Mouse (Mus musculus) heart, postnatal 0 days (tissue): ENCODE measurements around the gene Bcat1. TPM values are rescaled to one million over a fixed set of nuclear protein-coding genes. Genes with fewer than 3 reads are reported as not detected.
A peak's percentile ranks its signal among the peaks of the same experiment; 100 is the strongest.

Source experiments
- ATAC-seq: fragments of 200-750 bp; cut with Nextera tagmentation; 2 replicates; pipeline ENCODE4 v1.8.0; 2017; ENCODE audit warnings: low read depth, moderate number of reproducible peaks, moderate library complexity; ENCODE audit not compliant: insufficient read depth
- DNase-seq: peaks from one replicate; pipeline ENCODE4 v3.0.0-alpha.2; 2016; ENCODE audit warnings: low spot score
- H3K27ac ChIP-seq: fragments of 300-500 bp; sonication (generic); 2 replicates; pipeline ENCODE4 v1.5.1; 2014; ENCODE audit warnings: low read depth, mild to moderate bottlenecking
- H3K27me3 ChIP-seq: fragments of 300-500 bp; sonication (generic); 2 replicates; pipeline ENCODE4 v1.6.1; 2014; ENCODE audit warnings: low read length, mixed read lengths; ENCODE audit not compliant: control insufficient read depth, insufficient read depth
- H3K36me3 ChIP-seq: fragments of 300-500 bp; sonication (generic); replicated peaks from 2 replicates; pipeline ENCODE4 v1.6.1; 2014; ENCODE audit warnings: low read length, mixed read lengths; ENCODE audit not compliant: control insufficient read depth, insufficient read depth
- H3K4me1 ChIP-seq: fragments of 300-500 bp; sonication (generic); 2 replicates; pipeline ENCODE4 v1.6.1; 2014; ENCODE audit warnings: antibody characterized with exemption; ENCODE audit not compliant: control insufficient read depth, insufficient read depth
- H3K4me2 ChIP-seq: fragments of 300-500 bp; sonication (generic); 2 replicates; pipeline ENCODE4 v1.6.1; 2014; ENCODE audit warnings: low read depth, mild to moderate bottlenecking, low read length, moderate library complexity
- H3K4me3 ChIP-seq: fragments of 300-500 bp; sonication (generic); 2 replicates; pipeline ENCODE4 v1.5.1; 2014; ENCODE audit warnings: low read depth, low read length
- H3K9ac ChIP-seq: fragments of 300-500 bp; sonication (generic); replicated peaks from 2 replicates; pipeline ENCODE4 v1.6.1; 2014; ENCODE audit warnings: low read depth, low read length, mixed read lengths
- H3K9me3 ChIP-seq: fragments of 300-500 bp; sonication (generic); replicated peaks from 2 replicates; pipeline ENCODE4 v1.6.1; 2016; ENCODE audit warnings: low read length; ENCODE audit not compliant: control insufficient read depth
- CTCF ChIP-seq: IDR thresholded peaks from 2 replicates; pipeline ENCODE4 v1.5.1; 2016; ENCODE audit warnings: antibody characterized with exemption, control low read depth, low read depth
- EP300 ChIP-seq: IDR thresholded peaks from 2 replicates; pipeline ENCODE4 v1.6.1; 2016; ENCODE audit warnings: antibody characterized with exemption, low read depth
- WGBS: fragments of 180-500 bp; shearing (Covaris S2); extraction: QIAGEN DNeasy Blood & Tissue Kit; methylation state at CpG from one replicate; pipeline ENCODE4 v1.1.7; 2014; 5-methylcytosine and 5-hydroxymethylcytosine counted together
- polyA plus RNA-seq: library from polyadenylated mRNA; unstranded; fragments of >200 nt; fragmentation: Nextera tagmentation; extraction: Ambion mirVana; gene quantifications from 2 replicates; pipeline ENCODE4 v1.2.1, GENCODE M21; 2015
- total RNA-seq: library from RNA; depleted of rRNA; stranded (reverse); fragments of >200 nt; gene quantifications from 2 replicates; pipeline ENCODE4 v1.2.3, GENCODE M21; 2014; ENCODE audit warnings: low replicate concordance; rRNA removed

The Bcat1 gene
- total RNA-seq (2.6 and 4.6 TPM in 2 replicates), polyA plus RNA-seq (0.94 and 1.7 TPM in 2 replicates)

DNA sequence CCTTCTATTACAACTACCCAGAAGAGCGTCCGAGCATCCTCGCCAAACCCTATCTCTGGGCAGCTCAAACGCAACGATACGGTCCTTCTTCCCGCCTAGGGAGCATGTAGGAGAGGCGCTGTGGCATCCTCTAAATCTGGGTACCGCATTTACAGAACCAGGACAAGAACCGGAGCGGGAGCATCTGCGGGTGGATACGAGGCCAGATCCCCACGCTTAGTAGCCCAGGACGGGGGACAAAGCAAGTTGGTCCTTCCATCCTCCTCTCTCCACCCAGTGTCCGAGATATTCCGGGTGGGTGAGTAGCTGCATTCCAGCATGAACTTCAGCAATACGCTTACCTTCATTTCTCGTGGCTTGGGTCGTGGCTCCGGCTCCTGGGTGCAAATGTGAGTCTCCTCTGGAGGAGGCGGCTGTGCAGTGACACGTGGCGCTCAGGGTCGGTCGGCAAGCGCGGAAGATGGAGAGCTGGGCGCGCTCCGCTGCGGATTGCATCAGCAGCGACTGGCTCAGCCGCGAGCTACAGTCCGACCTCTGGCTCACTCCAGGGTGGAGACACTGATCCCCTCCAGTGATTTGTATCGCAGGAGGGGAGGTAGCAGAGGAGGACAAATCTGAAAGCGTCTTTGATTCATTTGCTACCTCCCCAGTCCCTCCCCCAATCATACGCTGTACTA, at the start of gene Bcat1:
TSS of gene Bcat1 (minus strand) at position 637 of the 677 bp plus-strand sequence.
- TF ChIP-seq CTCF (no peak), EP300 (no peak)
- H3K36me3 ChIP-seq, result no peaks in the 10 kb centered on the region
- H3K4me2 ChIP-seq, result peak within 1 kb of the TSS; percentile 65
- H3K27ac ChIP-seq, result no peak within 1 kb of the TSS
- WGBS, result under 1% methylated on average over 39 of the region's 39 CpGs
- peaks cover 9% of the 10 kb centered on the region; the same call in 1 of the 2 replicates for H3K4me1 ChIP-seq
- no peaks in the 10 kb centered on the region for H3K9me3 ChIP-seq
- no peak for DNase-seq
- H3K9ac ChIP-seq, result 0 out of 2 replicates have a peak within 1 kb of the TSS, but pooled peaks have one; percentile 22
- no peak; the same call in 1 of the 2 replicates for ATAC-seq
- H3K27me3 ChIP-seq, result peaks cover 39% of the 10 kb centered on the region
- H3K4me3 ChIP-seq, result peak within 1 kb of the TSS; percentile 41

DNA sequence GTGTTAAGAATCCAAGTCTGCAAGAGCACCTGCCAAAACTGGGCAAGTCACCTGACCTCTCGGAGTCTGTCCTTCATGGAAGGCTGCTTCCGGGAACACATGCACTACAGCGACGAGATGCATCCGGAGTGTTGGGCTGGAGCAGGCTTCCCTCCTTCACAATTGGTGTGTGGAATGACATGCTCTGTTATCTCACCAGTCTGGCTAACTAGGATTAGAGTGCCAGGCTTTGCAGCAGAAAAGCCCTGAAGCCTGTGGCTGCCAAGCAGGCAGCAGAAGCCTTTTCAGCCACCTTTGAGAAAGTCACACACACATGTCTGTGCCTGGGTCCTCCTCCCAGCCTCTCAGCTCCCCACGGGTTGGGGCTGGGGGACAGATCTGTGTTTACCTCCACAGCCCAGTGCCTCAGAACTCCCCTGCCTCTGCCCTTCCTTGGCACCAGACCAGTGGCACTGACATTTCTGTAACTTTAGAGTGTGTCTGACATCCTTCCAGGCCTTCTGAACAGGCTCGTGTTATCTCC, 49.7 kb upstream of the Bcat1 start:
- peaks cover 29% of the 10 kb centered on the region for H3K4me1 ChIP-seq
- DNase-seq (peak; percentile 71), ATAC-seq (peak; percentile 87)
- 21% methylated on average over 7 of the region's 7 CpGs for WGBS
- peak overlapping the region; percentile 91 for H3K27ac ChIP-seq
- no peaks in the 10 kb centered on the region for H3K27me3 ChIP-seq
- 0 out of 2 replicates have a peak, but pooled peaks cover 3% of the 10 kb centered on the region for H3K9me3 ChIP-seq
- 0 out of 2 replicates have a peak overlapping the region, but pooled peaks have one; percentile 10 for H3K9ac ChIP-seq
- peak overlapping the region; percentile 5; the same call in 1 of the 2 replicates for H3K4me2 ChIP-seq
- H3K36me3 ChIP-seq, result no peaks in the 10 kb centered on the region
- TF ChIP-seq CTCF, result no peak
- TF ChIP-seq EP300, result peak; percentile 63; the same call in 1 of the 2 replicates
- no peak overlapping the region for H3K4me3 ChIP-seq

DNA sequence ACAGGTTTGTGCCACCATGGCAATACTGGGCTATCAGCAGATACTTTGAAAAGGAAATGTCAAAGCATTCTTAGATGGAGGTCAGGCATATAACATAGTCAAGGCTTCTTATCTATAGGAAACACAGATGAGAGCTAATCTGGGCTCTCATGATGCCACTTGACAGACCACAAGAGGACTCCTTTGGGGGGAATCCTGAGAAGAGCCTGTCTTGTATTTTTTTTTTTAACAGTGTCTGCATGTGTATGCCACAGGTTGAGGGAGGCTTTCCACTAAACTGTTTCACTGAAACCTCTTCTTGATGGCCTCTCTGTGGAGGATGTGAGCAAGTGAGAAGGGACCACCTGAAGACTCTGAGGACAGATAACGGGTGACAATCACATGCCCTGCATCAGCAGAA, 48.6 kb upstream of the Bcat1 start:
- H3K4me1 ChIP-seq, result peaks cover 39% of the 10 kb centered on the region
- H3K27me3 ChIP-seq, result no peaks in the 10 kb centered on the region
- WGBS, result 76% methylated on average over 1 of the region's 1 CpGs
- H3K36me3 ChIP-seq, result no peaks in the 10 kb centered on the region
- DNase-seq, result no peak
- no peak overlapping the region for H3K9ac ChIP-seq
- H3K27ac ChIP-seq, result peak overlapping the region; percentile 91
- H3K9me3 ChIP-seq, result 0 out of 2 replicates have a peak, but pooled peaks cover 3% of the 10 kb centered on the region
- ATAC-seq, result no peak
- TF ChIP-seq CTCF (no peak), EP300 (no peak)
- no peak overlapping the region for H3K4me2 ChIP-seq
- no peak overlapping the region for H3K4me3 ChIP-seq

DNA sequence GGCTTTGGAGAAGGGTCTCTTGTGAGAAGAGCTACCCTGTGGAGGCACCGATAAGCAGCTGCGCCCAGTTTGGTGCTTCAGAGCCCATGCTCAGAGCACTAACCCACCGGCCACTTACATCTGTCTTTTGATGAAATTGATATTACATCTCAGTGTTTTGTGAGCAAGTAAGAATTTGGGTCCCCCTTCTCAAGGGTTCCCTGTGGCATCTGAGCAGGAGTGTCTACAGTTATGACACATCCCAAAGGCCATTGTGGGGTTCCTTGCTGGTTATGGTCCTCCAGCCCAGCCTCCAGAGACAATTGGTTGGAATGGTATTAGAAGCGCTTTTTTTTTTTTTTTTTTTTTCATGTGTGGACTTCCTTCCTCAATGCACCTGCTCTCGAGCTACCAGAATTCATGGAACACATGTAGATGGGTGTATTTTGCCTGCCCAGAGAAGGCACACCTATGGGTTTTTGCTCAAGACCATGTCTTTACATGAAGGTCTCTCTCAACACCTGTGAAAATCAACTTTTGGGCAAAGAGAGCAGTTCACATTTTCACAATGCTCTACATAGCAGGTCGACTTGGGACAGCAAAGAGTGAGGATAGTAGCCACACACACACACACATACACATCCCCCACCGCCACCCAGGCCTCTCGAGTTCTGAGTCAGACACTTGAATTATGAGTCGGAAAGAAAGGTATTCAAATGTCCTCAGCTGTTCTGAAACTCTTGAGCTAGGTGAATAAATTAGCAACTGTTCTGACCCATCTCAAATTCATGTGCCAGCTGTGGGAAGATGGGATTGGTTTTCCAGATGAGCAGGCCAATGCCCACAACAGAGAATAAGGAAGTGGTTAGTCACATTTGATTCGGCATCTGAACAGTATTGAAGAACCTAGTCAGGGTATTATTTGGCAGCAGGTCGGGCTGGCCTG, 47.4 kb upstream of the Bcat1 start:
- Histone ChIP-seq H3K4me3 (peak overlapping the region; percentile 25; the same call in 1 of the 2 replicates), H3K9ac (no peak overlapping the region), H3K4me2 (peak overlapping the region; percentile 4; the same call in 1 of the 2 replicates), H3K27me3 (no peaks in the 10 kb centered on the region), H3K9me3 (0 out of 2 replicates have a peak, but pooled peaks cover 3% of the 10 kb centered on the region), H3K27ac (no peak overlapping the region), H3K4me1 (peaks cover 41% of the 10 kb centered on the region), H3K36me3 (no peaks in the 10 kb centered on the region)
- DNase-seq, result no peak
- no peak for ATAC-seq
- TF ChIP-seq CTCF (no peak), EP300 (no peak)
- WGBS, result 74% methylated on average over 11 of the region's 11 CpGs

DNA sequence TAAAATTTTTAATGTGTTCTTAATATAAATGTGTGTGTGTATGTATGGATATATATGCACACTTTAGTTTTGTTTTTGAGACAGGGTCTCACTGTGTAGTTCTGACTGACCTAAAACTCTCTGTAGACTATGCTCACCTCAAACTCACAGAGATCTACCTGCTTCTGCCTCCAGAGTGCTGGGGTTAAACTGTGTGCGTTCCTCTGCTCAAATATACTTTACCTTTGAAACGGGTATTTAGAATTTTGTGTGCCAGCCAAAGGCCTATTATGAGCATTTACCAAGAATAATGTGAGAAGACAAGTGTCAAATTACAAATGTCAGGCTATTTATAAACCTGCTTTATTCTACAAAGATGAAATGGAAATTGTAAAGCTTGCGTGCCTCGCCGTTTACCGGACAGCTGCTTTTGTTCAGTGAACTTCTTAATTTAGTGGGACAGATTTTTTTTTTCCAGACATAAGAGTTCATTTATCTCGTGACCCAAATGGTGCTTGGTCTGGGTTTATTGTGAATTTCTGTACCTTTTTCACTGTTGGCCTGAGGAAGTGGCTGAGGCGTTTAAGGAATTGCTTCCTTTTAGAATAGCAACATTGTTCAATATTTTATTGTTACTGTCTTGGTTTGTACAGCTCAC, 46.6 kb upstream of the Bcat1 start:
- ATAC-seq (no peak), DNase-seq (peak; percentile 37)
- 0 out of 2 replicates have a peak, but pooled peaks cover 2% of the 10 kb centered on the region for H3K9me3 ChIP-seq
- no peak for TF ChIP-seq EP300
- TF ChIP-seq CTCF, result no peak
- H3K4me3 ChIP-seq, result peak overlapping the region; percentile 25; the same call in 1 of the 2 replicates
- no peaks in the 10 kb centered on the region for H3K27me3 ChIP-seq
- no peak overlapping the region for H3K9ac ChIP-seq
- WGBS, result 40% methylated on average over 8 of the region's 8 CpGs
- no peaks in the 10 kb centered on the region for H3K36me3 ChIP-seq
- peaks cover 41% of the 10 kb centered on the region for H3K4me1 ChIP-seq
- peak overlapping the region; percentile 66; the same call in 1 of the 2 replicates for H3K27ac ChIP-seq
- H3K4me2 ChIP-seq, result peak overlapping the region; percentile 4; the same call in 1 of the 2 replicates
